Mouse (Mus musculus): ENCODE measurements around the gene Mylk3.

Mylk3 gene

GRCm38 (mm10) chr8:85386205-85386604, at the start of gene Mylk3:
TSS of gene Mylk3 (minus strand) at chr8:85386345.
- DNase-seq, result no peak

- peak; percentile 71 to 72 for DNase-seq
These were observed 49.6 kb upstream of the Mylk3 start for GRCm38 (mm10) chr8:85435736-85436135.

DNA sequence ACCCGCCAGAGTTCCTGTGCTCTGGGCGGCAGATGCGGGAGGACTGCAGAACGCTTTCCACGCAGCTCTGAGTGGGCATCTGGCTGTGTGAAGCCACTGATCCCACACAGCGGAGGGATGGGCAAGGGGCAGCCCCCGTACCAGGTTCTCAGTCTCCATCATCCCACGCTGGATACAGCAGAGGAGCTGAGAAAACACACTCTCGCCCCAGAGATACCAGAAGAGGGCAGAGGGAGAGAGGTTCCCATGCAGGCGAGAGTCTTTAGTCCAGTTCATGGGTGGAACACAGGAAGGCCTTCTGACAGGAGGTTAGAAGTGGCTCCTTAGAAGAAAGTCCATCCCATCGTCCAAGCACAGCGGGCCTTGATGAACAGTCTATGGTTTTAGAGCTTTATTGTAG, 48.7 kb upstream of the Mylk3 start:
- DNase-seq, result no peak

- no peak for DNase-seq
These were observed 46.9 kb upstream of the Mylk3 start for GRCm38 (mm10) chr8:85433017-85433393.

DNA sequence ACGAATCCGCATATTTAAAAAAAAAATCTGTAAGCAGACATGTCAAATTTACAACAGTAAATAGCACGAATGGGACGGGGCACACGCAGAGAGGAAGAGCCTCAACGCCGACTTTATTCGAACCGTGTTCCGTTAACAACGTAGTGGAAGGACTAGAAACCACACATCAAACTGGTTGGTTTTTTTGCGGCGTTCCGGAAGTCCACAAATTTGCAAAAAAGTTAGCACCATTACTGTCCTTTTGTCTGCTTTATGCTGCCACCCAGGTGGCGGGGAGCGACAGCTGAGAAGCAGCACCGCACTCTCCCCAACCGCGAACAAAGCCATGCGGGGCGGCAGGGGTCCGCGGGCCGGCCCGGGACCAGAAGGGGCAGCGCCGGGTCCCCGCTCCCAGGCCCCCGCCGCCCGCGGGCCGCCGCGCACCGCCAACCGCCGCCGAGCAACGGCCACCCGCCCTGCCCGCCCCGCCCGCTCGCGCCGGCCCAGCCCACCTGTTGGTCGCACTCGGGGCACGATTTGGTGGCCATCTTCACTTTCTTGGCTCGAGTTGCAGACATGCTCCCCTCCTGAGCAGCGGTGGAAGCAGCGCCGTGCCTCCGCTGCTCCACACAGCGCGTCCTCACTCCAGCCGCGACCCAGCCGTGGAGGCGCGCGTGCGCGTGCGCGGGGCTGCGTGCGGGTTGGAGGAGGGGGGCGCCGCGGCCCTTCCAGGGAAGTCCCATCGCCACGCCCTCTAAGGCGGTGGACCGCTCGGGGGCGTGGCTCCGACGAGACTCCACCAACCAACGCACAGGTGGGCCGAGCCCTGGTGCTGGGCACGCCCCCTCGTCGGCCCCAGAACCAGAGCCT, 46.2 kb upstream of the Mylk3 start, which contains the start of gene 4921524J17Rik:
Gene 4921524J17Rik, minus strand, starts transcription at position 666 of the 849 bp plus-strand sequence.
- peak; percentile 97 for DNase-seq

DNA sequence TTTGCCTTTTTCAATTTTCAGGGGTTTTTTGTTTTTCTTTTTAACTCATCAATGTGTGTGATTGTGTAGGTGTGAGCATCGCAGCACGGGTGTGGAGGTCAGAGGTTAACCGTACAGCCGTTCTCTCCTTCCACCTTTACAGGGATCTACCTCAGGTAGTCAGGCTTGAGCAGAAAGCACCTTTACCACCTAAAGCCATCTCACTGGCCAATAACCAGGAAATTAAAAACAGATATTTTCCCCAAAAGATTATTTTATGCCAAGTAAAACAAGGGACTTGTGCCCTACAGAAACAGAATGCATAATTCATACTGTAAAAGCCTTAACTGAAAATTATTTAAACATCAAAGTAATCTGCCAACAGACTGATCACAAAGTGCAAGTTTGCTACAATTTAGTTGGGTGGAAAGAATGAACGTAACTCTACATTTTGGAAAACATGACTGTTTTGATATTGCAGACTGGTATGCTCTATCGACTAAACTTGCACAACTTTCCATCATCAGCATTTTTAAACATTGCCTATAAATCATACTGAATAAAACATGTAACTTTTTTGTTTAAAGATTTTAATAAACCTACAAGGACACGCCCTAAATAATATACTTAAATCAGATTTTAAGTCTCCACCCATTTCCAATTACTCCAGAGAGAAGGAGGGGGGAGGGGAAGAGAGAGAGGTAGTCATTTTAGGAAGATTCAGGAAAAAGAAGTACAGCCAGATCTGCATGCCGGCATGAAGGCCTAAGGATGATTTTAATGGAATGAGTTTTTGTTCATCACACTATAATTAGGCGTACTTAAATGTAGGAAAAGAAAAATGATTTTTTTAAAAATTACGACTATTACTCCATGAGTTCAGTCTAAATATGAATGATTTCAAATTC, 45.4 kb upstream of the Mylk3 start:
- DNase-seq, result peak in 1 of 2 experiments; percentile 19

- DNase-seq, result peak in 1 of 2 experiments; percentile 28
These were observed 44.7 kb upstream of the Mylk3 start for GRCm38 (mm10) chr8:85430801-85431200.

- peak in 1 of 2 experiments; percentile 17 for DNase-seq
These were observed 43.1 kb upstream of the Mylk3 start for GRCm38 (mm10) chr8:85429219-85429618.

DNA sequence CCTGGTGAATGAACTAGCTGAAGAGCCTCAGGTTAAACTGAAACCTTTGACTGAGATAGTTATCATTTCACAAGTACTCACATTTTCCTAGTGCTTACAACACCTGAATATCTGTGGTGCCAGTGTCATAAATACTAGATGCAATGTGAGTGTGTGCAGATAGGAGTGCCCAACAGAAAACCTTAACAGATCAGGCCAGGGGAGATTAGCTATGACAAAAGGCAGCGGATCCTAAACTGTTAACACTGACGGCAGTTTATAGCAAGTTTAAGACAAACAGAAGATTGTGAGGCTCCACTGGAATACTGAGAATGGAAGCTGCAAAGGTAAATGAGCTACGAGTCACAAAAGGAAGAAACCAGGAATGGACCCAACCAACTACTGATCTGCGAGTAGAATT, 40.9 kb upstream of the Mylk3 start:
- no peak for DNase-seq

GRCm38 (mm10) chr8:85421329-85421728, 35.2 kb upstream of the Mylk3 start:
- DNase-seq, result no peak

DNA sequence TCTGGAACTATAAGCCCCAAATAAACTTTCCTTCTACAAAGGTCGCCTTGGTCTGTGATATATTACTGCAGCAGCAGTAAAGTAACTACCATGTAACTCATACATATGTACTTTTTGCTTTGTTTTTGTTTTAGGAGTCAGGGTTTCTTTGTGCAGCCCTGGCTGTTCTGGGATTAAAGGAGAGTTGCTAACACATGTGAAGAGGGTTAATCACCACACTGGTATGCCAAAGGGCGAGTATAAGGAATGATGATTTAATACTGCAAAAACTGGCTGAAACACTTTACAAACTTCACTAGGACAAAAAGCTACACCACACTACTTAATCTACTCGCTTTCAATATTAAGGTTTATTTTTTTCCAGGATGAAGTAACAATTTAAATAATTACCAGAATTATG, 22.4 kb upstream of the Mylk3 start:
- no peak for DNase-seq

- DNase-seq, result peak; percentile 18 to 34
These were observed 21.9 kb upstream of the Mylk3 start for GRCm38 (mm10) chr8:85408053-85408505.

- DNase-seq, result no peak
These were observed 19.8 kb upstream of the Mylk3 start for GRCm38 (mm10) chr8:85405961-85406360.

DNA sequence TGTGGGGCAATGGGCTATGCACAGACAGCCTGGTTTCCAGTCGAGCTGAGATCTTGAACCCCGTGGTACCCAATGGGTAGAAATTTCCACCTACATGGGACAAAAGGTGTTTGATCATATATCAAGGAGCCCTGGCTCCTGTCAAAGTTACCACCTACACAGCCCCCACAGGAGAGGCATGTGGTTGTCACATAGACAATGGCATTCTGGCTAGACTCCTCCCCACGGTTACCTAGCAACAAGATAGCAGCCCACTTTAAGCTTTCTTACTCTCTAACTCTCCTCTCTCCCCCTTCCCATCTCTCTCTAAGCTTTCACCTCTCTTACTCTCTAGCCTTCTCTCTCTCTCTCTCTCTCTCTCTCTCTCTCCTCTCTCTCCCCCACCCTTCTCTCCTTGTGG, 19.3 kb upstream of the Mylk3 start:
- DNase-seq, result no peak

GRCm38 (mm10) chr8:85398548-85398947, 12.4 kb upstream of the Mylk3 start:
- DNase-seq, result no peak

- DNase-seq, result peak; percentile 30 to 53
These were observed 11.4 kb upstream of the Mylk3 start for GRCm38 (mm10) chr8:85397508-85397907.

- DNase-seq, result no peak
These were observed 10.4 kb upstream of the Mylk3 start for GRCm38 (mm10) chr8:85396432-85397079.

DNA sequence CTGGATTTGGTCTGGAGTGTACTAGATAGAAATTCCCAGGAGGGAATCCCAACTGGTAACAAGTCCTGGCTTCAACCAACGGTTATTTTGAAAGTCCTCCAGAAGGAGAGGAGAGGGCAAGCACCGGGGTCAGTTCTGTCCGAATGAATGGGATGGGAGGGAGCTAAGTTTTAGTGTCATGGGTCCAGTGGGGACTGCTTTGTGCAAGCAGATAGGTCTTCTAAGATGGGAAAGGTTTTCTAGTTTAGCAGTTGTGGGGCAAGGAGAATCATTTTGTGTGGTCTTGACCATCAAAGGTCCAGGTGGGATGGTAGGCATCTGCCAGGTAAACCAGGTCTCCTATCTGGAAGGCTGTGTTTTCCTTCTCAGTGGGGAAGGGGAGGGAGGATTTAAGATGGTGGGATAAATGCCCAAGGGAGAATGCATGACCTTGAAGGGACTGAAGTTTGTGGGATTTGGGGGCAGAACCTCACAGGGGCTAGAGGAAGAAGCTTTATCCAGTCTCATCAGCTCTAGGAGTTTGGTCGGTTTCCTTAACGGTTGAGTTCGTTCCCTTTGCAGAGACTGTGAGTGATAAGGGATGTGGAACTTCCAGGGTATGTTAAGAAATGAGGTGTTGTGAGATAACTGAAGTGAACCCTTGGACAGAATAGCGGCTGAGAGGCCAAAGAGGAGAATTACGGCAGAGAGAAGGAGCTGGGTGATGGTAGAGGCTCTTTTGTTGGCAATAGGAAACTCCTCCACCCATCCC, 9.7 kb upstream of the Mylk3 start:
- DNase-seq, result no peak

DNA sequence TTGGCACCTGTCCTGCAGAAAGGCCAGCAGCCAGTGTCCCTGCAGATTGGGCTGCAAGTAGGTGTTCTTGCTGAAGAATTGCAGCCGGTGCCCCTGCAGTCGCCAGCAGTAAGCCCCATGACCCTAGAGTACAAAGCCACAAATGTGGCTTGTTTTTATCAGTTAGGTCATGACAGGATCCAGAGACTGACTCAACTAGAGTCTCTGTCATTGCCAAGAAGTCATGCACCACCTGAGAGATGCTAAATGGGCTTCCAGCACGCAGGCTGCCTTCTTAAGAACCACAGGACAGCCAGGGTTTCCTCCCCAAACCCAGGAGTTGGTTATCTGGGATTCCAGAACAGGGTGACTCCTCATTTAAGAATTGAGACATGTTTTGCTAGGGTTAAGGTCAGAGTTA, 8.9 kb upstream of the Mylk3 start:
- DNase-seq, result no peak

DNA sequence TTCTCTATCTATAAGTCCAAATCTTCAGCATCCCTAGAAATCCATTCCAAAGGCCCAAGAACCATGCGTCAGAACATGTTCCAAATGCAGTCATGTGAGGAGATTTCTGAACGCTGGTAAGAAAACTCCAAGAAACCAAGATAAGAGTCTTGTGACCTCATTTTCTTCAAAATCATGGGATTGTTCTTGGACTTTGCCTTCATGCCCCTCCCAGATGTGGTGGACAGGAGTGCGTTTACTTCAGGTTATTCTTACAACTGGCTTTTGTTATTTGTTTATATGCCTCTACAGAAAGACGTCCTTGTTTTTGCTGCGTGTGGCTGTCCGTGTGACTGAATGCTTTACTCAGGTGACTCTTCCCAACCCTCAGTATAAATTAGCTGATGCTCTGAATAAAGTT, 7.1 kb upstream of the Mylk3 start:
- no peak for DNase-seq

- no peak for DNase-seq
These were observed 5.3 kb upstream of the Mylk3 start for GRCm38 (mm10) chr8:85391438-85391837.

DNA sequence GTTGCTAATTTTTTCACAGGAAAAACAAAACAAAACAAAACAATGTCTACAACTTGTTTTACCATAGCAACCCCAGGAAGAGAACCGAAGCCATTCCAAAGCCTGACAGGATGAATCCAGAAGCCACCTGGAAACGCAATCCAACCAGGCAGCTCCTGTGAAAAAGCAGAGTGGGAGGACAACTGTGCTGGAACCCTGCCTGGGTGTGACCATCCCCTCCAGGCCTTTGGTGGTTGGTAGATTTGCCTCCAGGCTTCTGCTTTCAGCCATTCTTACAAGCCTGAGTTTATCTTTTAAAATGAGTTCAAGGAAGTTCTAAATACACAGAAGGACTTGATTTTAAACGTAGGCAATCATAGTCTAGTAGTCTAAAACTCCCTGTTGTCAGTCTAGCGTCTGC, 4.2 kb downstream of the Mylk3 start:
- no peak for DNase-seq
